Mouse (Mus musculus): ENCODE data around the gene Tmem186. TPM values are rescaled to one million over a fixed set of nuclear protein-coding genes. Genes with fewer than 3 reads are reported as not detected.

Tmem186 gene
- polyA plus RNA-seq, 1 experiment from 2014 or later: 22.8 TPM

DNA sequence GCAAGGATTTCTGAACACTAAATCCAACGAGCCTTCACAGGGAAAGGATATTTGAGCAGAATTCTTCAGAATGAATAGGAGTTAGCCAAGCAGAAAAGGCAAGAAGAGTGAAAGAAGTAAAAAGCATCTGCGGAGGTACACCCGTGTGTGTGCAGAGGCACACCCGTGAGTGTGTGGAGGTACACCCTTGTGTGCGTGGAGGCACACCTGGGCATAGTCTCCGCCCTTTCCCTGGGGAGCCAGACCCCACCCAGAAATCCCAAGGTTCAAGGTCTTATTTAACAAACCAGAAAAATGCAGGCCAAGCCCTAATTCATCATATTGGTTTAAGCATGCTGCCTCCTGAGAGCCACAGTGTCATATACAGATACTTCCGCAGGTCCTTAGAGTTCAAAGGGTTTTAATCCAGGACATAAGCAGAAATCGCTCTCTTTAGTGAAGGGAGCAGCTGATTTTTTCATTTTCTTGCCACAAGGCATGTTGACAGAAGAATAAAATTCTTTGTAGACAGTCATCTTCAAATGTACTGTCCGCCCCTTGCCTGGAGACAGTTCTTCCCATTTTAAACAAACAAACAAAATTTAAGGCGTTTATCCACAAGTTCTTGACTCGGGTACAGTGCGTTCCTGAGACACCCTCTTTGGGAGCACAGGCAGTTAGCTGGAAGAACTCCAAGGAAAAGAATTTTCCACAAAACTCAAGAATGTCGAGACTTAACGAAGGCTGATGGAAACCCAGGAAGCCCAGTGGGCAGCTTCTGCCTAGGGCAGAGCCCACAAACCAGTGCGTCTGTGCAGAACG is 17.0 kb downstream of the Tmem186 start:
- Histone ChIP-seq H3K9me3 (no peaks in the 10 kb centered on the region; the same call in 1 of the 2 replicates), H3K27me3 (ENCODE audit: insufficient read depth, poor library complexity, severe bottlenecking) (peaks cover 69% of the 10 kb centered on the region), H3K27ac (no peak overlapping the region), H3K4me3 (no peak overlapping the region), H3K4me1 (replicated peaks) (peaks cover 22% of the 10 kb centered on the region), H3K36me3 (peaks cover 15% of the 10 kb centered on the region; the same call in 1 of the 2 replicates)
- WGBS: 80% methylated on average over 16 of the region's 16 CpGs
- no peak for DNase-seq (ENCODE audit: low spot score)

DNA sequence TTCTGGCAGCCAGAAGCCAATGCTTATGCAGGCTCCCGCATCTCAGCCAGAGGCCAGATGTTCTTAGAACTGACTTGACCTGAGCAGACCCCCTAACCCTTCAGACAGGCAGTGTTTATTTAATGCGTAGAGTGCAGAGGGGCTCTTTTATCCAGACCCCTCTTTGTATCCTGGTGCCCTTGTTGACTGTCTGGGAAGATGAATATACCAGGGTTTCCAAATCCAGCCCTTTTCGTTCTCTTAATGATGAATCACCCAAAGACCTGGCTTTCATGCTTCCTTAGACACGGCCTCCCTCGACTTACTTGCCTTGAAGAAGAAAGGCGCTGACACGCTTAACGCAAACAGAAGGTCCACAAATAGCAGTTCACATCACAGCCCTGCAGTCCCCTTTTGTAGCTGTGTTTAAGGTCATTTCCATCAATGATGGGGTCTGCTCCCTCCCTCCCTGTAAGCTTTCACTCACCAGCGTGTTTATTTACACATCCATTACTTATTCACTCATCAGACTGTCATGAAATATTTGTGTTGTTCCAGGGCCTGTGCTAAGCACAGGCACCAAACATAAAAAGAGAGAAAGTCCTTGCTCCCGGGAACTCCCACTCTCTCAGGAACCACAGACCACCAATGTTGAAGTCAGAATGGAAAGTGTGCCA is 17.7 kb downstream of the Tmem186 start:
- H3K27ac ChIP-seq: no peak overlapping the region
- H3K27me3 ChIP-seq (ENCODE audit: insufficient read depth, poor library complexity, severe bottlenecking): peaks cover 76% of the 10 kb centered on the region
- no peak overlapping the region for H3K4me3 ChIP-seq
- H3K36me3 ChIP-seq: peaks cover 15% of the 10 kb centered on the region; the same call in 1 of the 2 replicates
- H3K4me1 ChIP-seq (replicated peaks): peaks cover 22% of the 10 kb centered on the region
- H3K9me3 ChIP-seq: no peaks in the 10 kb centered on the region; the same call in 1 of the 2 replicates
- 23% methylated on average over 10 of the region's 10 CpGs for WGBS
- peak; percentile 45 for DNase-seq (ENCODE audit: low spot score)

DNA sequence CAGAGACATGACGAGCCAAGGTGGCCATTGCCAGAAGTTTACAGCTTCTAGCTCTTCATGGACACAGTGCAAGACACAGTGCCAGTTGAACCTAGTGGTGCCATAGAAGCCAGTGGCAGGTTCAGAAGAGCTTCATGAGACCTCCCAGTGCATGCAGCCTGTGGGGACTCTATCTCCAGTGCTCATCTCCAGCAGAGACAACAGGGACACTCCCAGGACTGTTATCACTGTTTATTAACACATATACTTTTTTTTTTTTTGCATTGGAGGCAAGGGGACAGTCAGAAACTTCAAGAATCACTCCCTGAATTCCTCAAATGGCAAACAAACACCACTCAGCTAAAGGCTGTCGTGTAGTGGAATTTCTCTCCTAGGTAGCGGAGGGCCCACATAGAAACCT is 24.1 kb downstream of the Tmem186 start:
- no peak overlapping the region for H3K4me3 ChIP-seq
- H3K9me3 ChIP-seq: no peaks in the 10 kb centered on the region
- H3K27ac ChIP-seq: no peak overlapping the region
- no peak for DNase-seq (ENCODE audit: low spot score)
- H3K36me3 ChIP-seq: no peaks in the 10 kb centered on the region
- peaks cover 59% of the 10 kb centered on the region for H3K27me3 ChIP-seq (ENCODE audit: insufficient read depth, poor library complexity, severe bottlenecking)
- H3K4me1 ChIP-seq (replicated peaks): no peaks in the 10 kb centered on the region
- WGBS: 89% methylated on average over 3 of the region's 3 CpGs

DNA sequence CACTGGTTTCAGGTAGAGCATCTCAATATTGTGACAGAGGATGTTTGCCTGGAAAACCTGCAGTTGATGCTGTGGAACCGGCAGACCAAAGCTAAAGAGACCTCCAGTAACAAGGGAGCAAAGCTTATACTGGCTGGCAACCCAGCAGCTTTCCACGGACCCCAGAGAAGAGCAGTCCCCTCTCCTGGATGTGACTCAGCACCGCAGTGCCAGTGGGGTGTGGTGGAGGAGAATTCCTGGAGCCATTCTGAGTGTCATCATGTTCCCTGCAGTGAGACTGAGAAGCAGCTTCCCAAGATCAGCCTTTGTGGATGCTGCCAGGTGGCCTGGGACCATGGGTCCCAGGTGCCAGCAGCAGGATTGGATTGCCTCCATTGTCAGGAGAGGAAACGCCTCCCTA is 24.5 kb downstream of the Tmem186 start:
- 82% methylated on average over 4 of the region's 4 CpGs for WGBS

DNA sequence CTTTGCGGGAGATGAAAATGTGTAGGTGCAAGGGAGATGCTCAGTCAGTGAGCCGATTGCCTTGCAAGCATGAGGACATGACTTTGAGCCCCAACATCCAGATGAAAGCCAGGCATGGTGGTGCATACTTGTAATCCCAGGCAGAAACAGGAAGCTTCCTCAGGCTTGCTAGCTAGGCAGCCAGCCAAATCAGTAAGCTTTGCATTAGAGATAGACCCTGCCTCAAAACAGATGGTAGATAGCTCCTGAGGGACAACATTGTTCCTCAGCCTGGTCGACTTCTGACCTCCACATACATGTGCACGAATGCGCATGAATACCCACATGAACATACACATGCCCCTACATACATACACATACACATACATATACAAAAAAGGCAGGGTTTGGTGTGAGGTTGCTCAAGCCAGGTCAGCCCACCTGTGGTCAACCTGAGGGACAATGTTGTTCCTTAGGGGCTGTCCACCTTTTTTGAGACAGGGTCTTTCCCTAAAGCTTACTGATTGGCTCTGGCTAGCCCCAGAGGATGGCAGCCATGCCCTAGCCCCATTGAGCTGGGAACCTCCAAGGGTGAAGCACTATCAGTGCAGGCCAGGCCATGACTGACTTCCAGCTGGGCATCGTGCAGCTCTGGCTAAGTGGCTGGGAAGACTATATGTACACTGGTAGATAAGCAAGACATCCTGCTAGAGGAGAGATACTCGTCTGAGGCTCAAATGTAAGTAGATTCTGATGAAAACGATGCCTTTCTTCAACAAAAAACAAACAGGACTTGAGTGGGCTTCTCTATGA is 25.1 kb downstream of the Tmem186 start:
- Histone ChIP-seq H3K27me3 (ENCODE audit: insufficient read depth, poor library complexity, severe bottlenecking) (peaks cover 49% of the 10 kb centered on the region), H3K27ac (no peak overlapping the region), H3K9me3 (no peaks in the 10 kb centered on the region), H3K4me1 (replicated peaks) (no peaks in the 10 kb centered on the region), H3K4me3 (no peak overlapping the region), H3K36me3 (no peaks in the 10 kb centered on the region)
- 90% methylated on average over 8 of the region's 8 CpGs for WGBS
- DNase-seq (ENCODE audit: low spot score): no peak

More for the DNA sequence above, 24.5 kb downstream of the Tmem186 start:
- Histone ChIP-seq H3K27me3 (ENCODE audit: insufficient read depth, poor library complexity, severe bottlenecking) (peaks cover 55% of the 10 kb centered on the region), H3K4me1 (replicated peaks) (no peaks in the 10 kb centered on the region), H3K4me3 (no peak overlapping the region), H3K9me3 (no peaks in the 10 kb centered on the region), H3K27ac (no peak overlapping the region), H3K36me3 (no peaks in the 10 kb centered on the region)
- no peak for DNase-seq (ENCODE audit: low spot score)

DNA sequence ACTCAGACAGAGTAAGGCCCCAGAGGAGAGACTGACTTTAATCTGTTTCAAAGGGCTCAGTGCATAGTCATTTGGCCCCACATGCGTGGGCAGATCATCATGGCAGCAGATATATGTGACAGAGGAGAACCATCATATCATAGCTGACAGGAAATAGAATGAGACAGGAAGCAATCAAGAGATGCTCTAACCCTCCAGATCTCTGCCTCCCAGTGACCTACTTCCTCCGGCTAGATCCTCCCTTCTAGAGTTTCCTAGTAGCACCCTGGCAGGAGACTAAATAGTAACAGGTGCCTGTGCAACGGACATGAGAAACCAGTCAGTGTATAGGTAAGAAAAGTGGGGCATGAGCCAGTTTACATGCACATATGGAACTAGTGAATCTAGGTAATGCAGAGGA is 27.1 kb downstream of the Tmem186 start:
- Histone ChIP-seq H3K4me1 (replicated peaks) (no peaks in the 10 kb centered on the region), H3K4me3 (no peak overlapping the region), H3K36me3 (0 out of 2 replicates have a peak, but pooled peaks cover 2% of the 10 kb centered on the region), H3K27ac (no peak overlapping the region), H3K27me3 (ENCODE audit: insufficient read depth, poor library complexity, severe bottlenecking) (peaks cover 31% of the 10 kb centered on the region), H3K9me3 (no peaks in the 10 kb centered on the region)
- WGBS: 78% methylated on average over 3 of the region's 3 CpGs
- no peak for DNase-seq (ENCODE audit: low spot score)

DNA sequence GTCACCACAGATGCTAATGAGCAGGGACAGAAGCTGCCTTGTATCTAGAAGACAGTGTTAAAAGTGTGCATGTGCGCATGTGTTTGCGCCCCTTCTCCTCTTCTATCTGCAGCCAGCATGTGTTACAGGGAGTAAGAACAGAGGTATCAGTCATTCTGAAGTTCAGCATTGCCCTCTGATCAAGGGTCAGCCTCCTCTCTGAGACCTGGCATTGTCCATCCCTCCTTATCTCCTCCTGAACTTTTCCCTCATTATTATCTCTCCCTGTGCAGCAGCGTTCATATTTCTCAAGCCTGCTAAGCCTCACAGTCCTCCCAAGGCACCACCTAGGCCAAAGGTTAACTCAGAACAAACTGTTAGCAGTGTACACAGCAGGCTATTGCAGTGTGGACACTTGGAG is 33.7 kb downstream of the Tmem186 start:
- no peaks in the 10 kb centered on the region for H3K9me3 ChIP-seq
- 90% methylated on average over 3 of the region's 3 CpGs for WGBS
- no peaks in the 10 kb centered on the region for H3K27me3 ChIP-seq (ENCODE audit: insufficient read depth, poor library complexity, severe bottlenecking)
- no peak for DNase-seq (ENCODE audit: low spot score)
- H3K4me3 ChIP-seq: no peak overlapping the region
- no peaks in the 10 kb centered on the region for H3K4me1 ChIP-seq (replicated peaks)
- no peak overlapping the region for H3K27ac ChIP-seq
- H3K36me3 ChIP-seq: 0 out of 2 replicates have a peak, but pooled peaks cover 2% of the 10 kb centered on the region

DNA sequence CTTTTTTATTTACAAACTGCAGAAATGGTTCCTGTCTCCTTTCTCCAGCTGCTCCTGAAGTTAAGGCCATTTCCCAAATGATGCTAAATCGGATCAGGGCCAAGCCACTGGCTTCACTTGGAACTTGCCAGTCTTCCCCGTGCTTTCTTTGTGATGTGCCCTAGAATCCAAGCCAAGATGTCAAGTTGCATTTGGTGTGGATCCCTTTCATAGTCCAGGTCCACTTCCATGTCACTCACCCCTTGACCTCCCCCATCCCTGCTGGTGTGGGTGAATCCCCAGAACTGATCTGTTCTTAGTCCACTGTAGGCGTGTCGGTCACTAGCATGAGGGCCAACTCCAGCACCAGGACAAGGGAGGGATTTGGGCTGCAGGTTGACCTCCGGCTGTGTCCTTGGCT is 40.0 kb downstream of the Tmem186 start:
- Histone ChIP-seq H3K36me3 (no peaks in the 10 kb centered on the region), H3K4me3 (no peak overlapping the region), H3K27me3 (ENCODE audit: insufficient read depth, poor library complexity, severe bottlenecking) (no peaks in the 10 kb centered on the region), H3K4me1 (replicated peaks) (0 out of 2 replicates have a peak, but pooled peaks cover 8% of the 10 kb centered on the region), H3K27ac (no peak overlapping the region), H3K9me3 (no peaks in the 10 kb centered on the region)
- WGBS: 88% methylated on average over 5 of the region's 5 CpGs
- DNase-seq (ENCODE audit: low spot score): no peak

DNA sequence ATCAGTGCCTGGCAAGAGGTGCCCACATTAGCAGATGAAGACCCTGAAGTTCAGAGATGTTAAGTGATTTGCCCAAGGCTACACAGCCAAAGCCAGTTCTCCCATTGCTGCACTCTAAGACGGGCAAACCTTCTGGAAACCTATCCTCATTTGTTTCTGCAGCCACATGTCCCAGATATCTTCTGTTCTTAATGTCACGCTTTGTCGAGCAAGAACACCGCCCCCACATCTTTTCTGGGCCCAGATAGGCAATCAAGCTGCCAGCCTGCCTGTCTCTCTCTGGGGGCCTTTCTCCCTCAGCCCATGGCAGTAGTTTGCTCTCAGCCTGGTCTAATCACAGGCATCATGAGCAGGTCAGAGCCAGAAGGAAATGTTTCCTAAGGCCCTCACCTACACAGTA is 41.2 kb downstream of the Tmem186 start:
- no peak for DNase-seq (ENCODE audit: low spot score)
- WGBS: 71% methylated on average over 4 of the region's 4 CpGs
- Histone ChIP-seq H3K4me1 (replicated peaks) (0 out of 2 replicates have a peak, but pooled peaks cover 8% of the 10 kb centered on the region), H3K27me3 (ENCODE audit: insufficient read depth, poor library complexity, severe bottlenecking) (no peaks in the 10 kb centered on the region), H3K27ac (no peak overlapping the region), H3K4me3 (no peak overlapping the region), H3K9me3 (no peaks in the 10 kb centered on the region), H3K36me3 (no peaks in the 10 kb centered on the region)

DNA sequence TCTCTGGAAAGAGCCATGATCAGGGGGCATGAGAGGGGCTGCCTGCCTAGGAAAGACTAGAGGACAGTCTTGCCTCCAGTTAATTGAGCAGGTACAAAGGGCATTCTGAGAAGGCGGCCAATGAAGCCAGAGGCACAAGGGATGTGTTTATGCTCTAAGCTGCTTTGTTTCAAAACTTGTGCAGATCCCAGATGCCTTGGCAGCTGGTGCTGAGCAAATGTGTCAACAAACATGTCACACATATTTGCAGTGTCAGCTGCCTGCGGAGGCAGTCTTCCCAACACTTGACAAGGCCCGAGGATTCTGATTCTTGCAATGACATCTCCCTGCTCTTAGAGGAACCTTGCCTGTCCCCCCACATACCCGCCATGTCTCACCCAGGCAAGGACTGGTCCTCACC is 42.1 kb downstream of the Tmem186 start:
- 70% methylated on average over 4 of the region's 4 CpGs for WGBS
- no peaks in the 10 kb centered on the region for H3K27me3 ChIP-seq (ENCODE audit: insufficient read depth, poor library complexity, severe bottlenecking)

DNA sequence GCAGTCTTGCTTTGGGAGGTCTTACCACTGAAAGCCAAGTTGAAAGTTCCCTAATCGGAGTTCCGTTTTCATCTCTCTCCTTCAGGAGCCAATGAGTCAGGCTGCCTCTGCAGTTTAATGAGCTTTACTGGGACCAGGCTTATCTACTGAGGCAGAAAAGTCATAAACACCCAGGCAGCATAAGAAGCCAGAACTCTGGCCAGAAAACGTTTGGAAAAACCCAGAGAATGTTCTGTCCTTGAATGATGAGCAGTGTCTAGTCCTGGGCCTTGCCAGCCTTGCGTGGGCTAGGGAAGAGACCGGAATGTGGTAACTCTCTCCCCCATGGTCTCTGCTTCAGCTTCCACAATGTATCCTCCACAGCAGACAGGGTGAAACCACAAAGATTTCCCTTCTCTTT is 52.5 kb downstream of the Tmem186 start:
- H3K4me3 ChIP-seq: no peak overlapping the region
- H3K4me1 ChIP-seq (replicated peaks): peaks cover 7% of the 10 kb centered on the region; the same call in 1 of the 2 replicates
- H3K27ac ChIP-seq: no peak overlapping the region
- peaks cover 39% of the 10 kb centered on the region for H3K36me3 ChIP-seq
- H3K9me3 ChIP-seq: peaks cover 5% of the 10 kb centered on the region; the same call in 1 of the 2 replicates
- DNase-seq (ENCODE audit: low spot score): no peak
- WGBS: 82% methylated on average over 5 of the region's 5 CpGs
- H3K27me3 ChIP-seq (ENCODE audit: insufficient read depth, poor library complexity, severe bottlenecking): no peaks in the 10 kb centered on the region

More for the DNA sequence above, 42.1 kb downstream of the Tmem186 start:
- H3K4me1 ChIP-seq (replicated peaks): 0 out of 2 replicates have a peak, but pooled peaks cover 8% of the 10 kb centered on the region
- no peak for DNase-seq (ENCODE audit: low spot score)
- H3K9me3 ChIP-seq: no peaks in the 10 kb centered on the region
- H3K4me3 ChIP-seq: no peak overlapping the region
- no peak overlapping the region for H3K27ac ChIP-seq
- H3K36me3 ChIP-seq: no peaks in the 10 kb centered on the region

DNA sequence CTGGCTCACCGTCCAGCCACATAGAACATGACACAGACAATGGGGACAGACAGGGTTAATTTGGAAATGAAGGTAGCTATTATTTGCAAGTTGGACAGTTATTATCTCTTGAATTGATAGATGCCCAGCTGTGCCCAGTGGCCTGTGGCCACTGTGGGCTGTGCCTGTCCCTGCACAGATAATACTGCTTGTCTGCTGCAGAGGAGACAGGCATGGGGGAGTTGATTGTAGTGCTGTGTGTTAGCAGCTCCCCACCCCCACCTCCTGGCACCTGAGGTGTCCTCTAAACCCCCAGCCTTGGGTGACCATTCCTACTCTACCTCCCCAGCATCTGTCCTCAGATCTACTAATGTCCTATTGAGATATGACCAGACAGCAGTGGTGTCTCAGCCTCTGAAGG is 53.3 kb downstream of the Tmem186 start:
- no peaks in the 10 kb centered on the region for H3K27me3 ChIP-seq (ENCODE audit: insufficient read depth, poor library complexity, severe bottlenecking)
- peaks cover 33% of the 10 kb centered on the region for H3K36me3 ChIP-seq
- H3K27ac ChIP-seq: no peak overlapping the region
- WGBS: 56% methylated on average over 1 of the region's 1 CpGs
- peaks cover 5% of the 10 kb centered on the region; the same call in 1 of the 2 replicates for H3K9me3 ChIP-seq
- peaks cover 7% of the 10 kb centered on the region; the same call in 1 of the 2 replicates for H3K4me1 ChIP-seq (replicated peaks)
- H3K4me3 ChIP-seq: no peak overlapping the region
- DNase-seq (ENCODE audit: low spot score): no peak
